Mouse (Mus musculus) MEL (cell line): ENCODE measurements around the gene Pdcl3. TPM values are rescaled to one million over a fixed set of nuclear protein-coding genes. Genes with fewer than 3 reads are reported as not detected.

ENCODE experiments used
- DNase-seq: peaks from one replicate; pipeline ENCODE4 v3.0.0; 2011; ENCODE audit warnings: low read depth, low spot score
- H3K27ac ChIP-seq: 2 replicates; pipeline ENCODE4 v1.5.1; 2012; ENCODE audit warnings: low read depth, mild to moderate bottlenecking, control low read depth, low read length, moderate library complexity; ENCODE audit not compliant: control insufficient read depth
- H3K27me3 ChIP-seq, 2 experiments: fragments of 150-350 bp in 1 of 2; sonication (generic) in 1 of 2; 2 replicates each; pipeline ENCODE4 v1.6.1; 2012; ENCODE audit warnings: low read length in 2 of 2, mild to moderate bottlenecking in 2 of 2, improper control_type of control experiment in 1 of 2, moderate library complexity in 1 of 2; ENCODE audit not compliant: insufficient read depth in 2 of 2, control insufficient read depth in 1 of 2
- H3K36me3 ChIP-seq, 2 experiments: 2 replicates each; pipeline ENCODE4 v1.6.1; 2012 to 2014; ENCODE audit warnings: low read length in 2 of 2, improper control_type of control experiment in 1 of 2, inconsistent platforms in 1 of 2, mild to moderate bottlenecking in 1 of 2; ENCODE audit not compliant: insufficient read depth in 2 of 2, control insufficient read depth in 1 of 2
- H3K4me1 ChIP-seq, 2 experiments: fragments of 150-350 bp in 1 of 2; sonication (generic) in 1 of 2; 2 replicates each; pipeline ENCODE4 v1.6.1; 2012; ENCODE audit warnings: low read length in 2 of 2, improper control_type of control experiment in 1 of 2, mild to moderate bottlenecking in 1 of 2; ENCODE audit not compliant: insufficient read depth in 2 of 2, control insufficient read depth in 1 of 2
- H3K4me3 ChIP-seq, 2 experiments: fragments of 150-350 bp in 1 of 2; sonication (generic) in 1 of 2; 2 replicates each; pipeline ENCODE4 v1.5.1; 2012; ENCODE audit warnings: low read depth in 2 of 2, low read length in 2 of 2, mild to moderate bottlenecking in 2 of 2, moderate library complexity in 2 of 2, control low read depth in 1 of 2, improper control_type of control experiment in 1 of 2; ENCODE audit not compliant: control insufficient read depth in 1 of 2, insufficient read depth in 1 of 2
- H3K79me2 ChIP-seq: 2 replicates; pipeline ENCODE4 v1.6.1; 2012; ENCODE audit warnings: mild to moderate bottlenecking, low read length, moderate library complexity; ENCODE audit not compliant: control insufficient read depth, poor library complexity, insufficient read depth
- H3K9ac ChIP-seq: 2 replicates; pipeline ENCODE4 v1.6.1; 2012; ENCODE audit warnings: low read depth, mild to moderate bottlenecking, control low read depth, low read length, moderate library complexity; ENCODE audit not compliant: control insufficient read depth, poor library complexity, severe bottlenecking
- H3K9me3 ChIP-seq: fragments of 150-350 bp; sonication (generic); replicated peaks from 2 replicates; pipeline ENCODE4 v1.6.1; 2012; ENCODE audit warnings: mild to moderate bottlenecking, low read length, improper control_type of control experiment, moderate library complexity; ENCODE audit not compliant: insufficient read depth
- CTCF ChIP-seq, 3 experiments: IDR thresholded peaks in 2 of 3; conservative IDR thresholded peaks in 1 of 3; 2 replicates each; pipeline ENCODE4 v1.5.1; 2011 to 2012; ENCODE audit warnings: low read length in 3 of 3, low read depth in 2 of 3, mild to moderate bottlenecking in 2 of 3, improper control_type of control experiment in 1 of 3, inconsistent platforms in 1 of 3, mixed read lengths in 1 of 3, moderate library complexity in 1 of 3; ENCODE audit not compliant: control insufficient read depth in 1 of 3, insufficient read depth in 1 of 3, poor library complexity in 1 of 3, severe bottlenecking in 1 of 3
- E2F4 ChIP-seq: IDR thresholded peaks from 2 replicates; pipeline ENCODE4 v1.6.1; 2011; ENCODE audit warnings: low read depth, low read length, improper control_type of control experiment, borderline replicate concordance
- ELF1 ChIP-seq: IDR thresholded peaks from 2 replicates; pipeline ENCODE4 v1.6.1; 2014; ENCODE audit warnings: low read depth, mild to moderate bottlenecking, inconsistent platforms, low read length, improper control_type of control experiment, moderate library complexity
- EP300 ChIP-seq, 2 experiments: IDR thresholded peaks; 2 replicates each; pipeline ENCODE4 v1.6.1; 2011; ENCODE audit warnings: improper control_type of control experiment in 2 of 2, low read length in 2 of 2, low read depth in 1 of 2, mild to moderate bottlenecking in 1 of 2
- GABPA ChIP-seq: IDR thresholded peaks from 2 replicates; pipeline ENCODE4 v1.6.1; 2012; ENCODE audit warnings: low read depth, mild to moderate bottlenecking, inconsistent platforms, low read length, improper control_type of control experiment, moderate library complexity
- HCFC1 ChIP-seq: IDR thresholded peaks from 2 replicates; pipeline ENCODE4 v1.6.1; 2012; ENCODE audit warnings: low read depth, mild to moderate bottlenecking, inconsistent platforms, low read length, improper control_type of control experiment, moderate library complexity
- JUND ChIP-seq: IDR thresholded peaks from 2 replicates; pipeline ENCODE4 v1.6.1; 2011; ENCODE audit warnings: low read depth, mild to moderate bottlenecking, improper control_type of control experiment, low read length
- MAFK ChIP-seq: IDR thresholded peaks from 2 replicates; pipeline ENCODE4 v1.6.1; 2011; ENCODE audit warnings: low read depth, mild to moderate bottlenecking, low read length, improper control_type of control experiment, borderline replicate concordance
- MAZ ChIP-seq: IDR thresholded peaks from 2 replicates; pipeline ENCODE4 v1.6.1; 2012; ENCODE audit warnings: low read depth, mild to moderate bottlenecking, inconsistent platforms, low read length, improper control_type of control experiment
- MYC ChIP-seq: IDR thresholded peaks from 2 replicates; pipeline ENCODE4 v1.6.1; 2011; ENCODE audit warnings: low read depth, mild to moderate bottlenecking, low read length, improper control_type of control experiment, moderate library complexity
- POLR2A ChIP-seq, 2 experiments: IDR thresholded peaks; 2 replicates each; pipeline ENCODE4 v1.6.1; 2011 to 2012; ENCODE audit warnings: low read length in 2 of 2, mild to moderate bottlenecking in 2 of 2, control low read depth in 1 of 2, improper control_type of control experiment in 1 of 2, low read depth in 1 of 2, moderate library complexity in 1 of 2; ENCODE audit not compliant: control insufficient read depth in 1 of 2, insufficient read depth in 1 of 2, poor library complexity in 1 of 2
- POLR2AphosphoS5 ChIP-seq: IDR thresholded peaks from 2 replicates; pipeline ENCODE4 v1.6.1; 2012; ENCODE audit warnings: low read depth, borderline replicate concordance, mild to moderate bottlenecking, inconsistent platforms, low read length, moderate library complexity, mixed read lengths
- RAD21 ChIP-seq: IDR thresholded peaks from 2 replicates; pipeline ENCODE4 v1.6.1; 2011; ENCODE audit warnings: mild to moderate bottlenecking, low read depth, low read length, improper control_type of control experiment
- RCOR1 ChIP-seq: IDR thresholded peaks from 2 replicates; pipeline ENCODE4 v1.6.1; 2012; ENCODE audit warnings: low read depth, mild to moderate bottlenecking, inconsistent platforms, low read length, improper control_type of control experiment
- SMC3 ChIP-seq: IDR thresholded peaks from 2 replicates; pipeline ENCODE4 v1.6.1; 2011; ENCODE audit warnings: low read depth, low read length, improper control_type of control experiment
- TAL1 ChIP-seq: IDR thresholded peaks from 2 replicates; pipeline ENCODE4 v1.6.1; 2012; ENCODE audit warnings: mild to moderate bottlenecking, inconsistent platforms, low read length, moderate library complexity, mixed read lengths
- TBP ChIP-seq: IDR thresholded peaks from 2 replicates; pipeline ENCODE4 v1.8.0; 2011; ENCODE audit warnings: low read depth, low read length, improper control_type of control experiment
- TCF12 ChIP-seq: IDR thresholded peaks from 2 replicates; pipeline ENCODE4 v1.6.1; 2014; ENCODE audit warnings: low read depth, mild to moderate bottlenecking, inconsistent platforms, low read length, improper control_type of control experiment, moderate library complexity
- USF1 ChIP-seq: IDR thresholded peaks from 2 replicates; pipeline ENCODE4 v1.6.1; 2014; ENCODE audit warnings: low read depth, mild to moderate bottlenecking, inconsistent platforms, low read length, improper control_type of control experiment, moderate library complexity
- USF2 ChIP-seq, 2 experiments: IDR thresholded peaks; 2 replicates each; pipeline ENCODE4 v1.6.1; 2011 to 2012; ENCODE audit warnings: improper control_type of control experiment in 2 of 2, low read length in 2 of 2, borderline replicate concordance in 1 of 2, inconsistent platforms in 1 of 2, low read depth in 1 of 2, mild to moderate bottlenecking in 1 of 2; ENCODE audit not compliant: insufficient read depth in 1 of 2
- ZC3H11A ChIP-seq: IDR thresholded peaks from 2 replicates; pipeline ENCODE4 v1.6.1; 2012; ENCODE audit warnings: low read depth, mild to moderate bottlenecking, inconsistent platforms, low read length, improper control_type of control experiment
- ZMIZ1 ChIP-seq: IDR thresholded peaks from 2 replicates; pipeline ENCODE4 v1.6.1; 2012; ENCODE audit warnings: low read depth, mild to moderate bottlenecking, inconsistent platforms, low read length, improper control_type of control experiment, moderate library complexity
- ZNF384 ChIP-seq: IDR thresholded peaks from 2 replicates; pipeline ENCODE4 v1.6.1; 2012; ENCODE audit warnings: low read depth, mild to moderate bottlenecking, inconsistent platforms, low read length, improper control_type of control experiment
- polyA plus RNA-seq, 2 experiments: library from polyadenylated mRNA; stranded (reverse) in 1 of 2; unstranded in 1 of 2; fragments of >175 nt in 1 of 2; fragments of >200 nt in 1 of 2; gene quantifications; 2 replicates each; pipeline versions ENCODE4 v1.2.1 to v1.2.4; 2012; ENCODE audit warnings: low replicate concordance in 2 of 2, low read depth in 1 of 2; ENCODE audit not compliant: insufficient read length in 2 of 2, insufficient read depth in 1 of 2, missing spikeins in 1 of 2
- total RNA-seq: library from RNA; depleted of rRNA; stranded (reverse); fragments of 300-350 nt; gene quantifications from 2 replicates; pipeline ENCODE4 v1.2.3, GENCODE M21; 2012; rRNA removed

The Pdcl3 gene
- total RNA-seq, result 44.0 and 52.5 TPM in 2 replicates
- polyA plus RNA-seq, result 100 to 1,000 TPM in 1 of 2 experiments, 10 to 100 TPM in 1; 71.5 to 236 TPM

- Histone ChIP-seq H3K27ac (no peak within 1 kb of the TSS), H3K9ac (no peak within 1 kb of the TSS), H3K27me3 (no peaks in the 10 kb centered on the region), H3K4me1 (peaks cover 3 to 8% of the 10 kb centered on the region in 2 experiments), H3K9me3 (no peaks in the 10 kb centered on the region), H3K36me3 (peaks cover 0 to 6% of the 10 kb centered on the region in 2 experiments; a peak in 2 of 4 replicates), H3K79me2 (no peaks in the 10 kb centered on the region; the same call in 1 of the 2 replicates), H3K4me3 (no peak within 1 kb of the TSS)
- DNase-seq, result no peak
- TF ChIP-seq MYC (no peak), EP300 (IDR thresholded peaks at IDR 0.05; ENCODE audit: low read depth in 1 of 2, low read length in 2 of 2) (no peak), RCOR1 (no peak), USF1 (no peak), TCF12 (no peak), RAD21 (no peak), GABPA (no peak), SMC3 (no peak), ZC3H11A (no peak), HCFC1 (no peak), USF2 (IDR thresholded peaks at IDR 0.05; ENCODE audit: borderline replicate concordance in 1 of 2, insufficient read depth in 1 of 2, low read depth in 1 of 2, low read length in 2 of 2) (no peak), TBP (no peak), TAL1 (no peak), E2F4 (no peak), JUND (no peak), ZMIZ1 (no peak), MAFK (no peak), ZNF384 (no peak), POLR2A (IDR thresholded peaks at IDR 0.05; ENCODE audit: control insufficient read depth in 1 of 2, insufficient read depth in 1 of 2, low read depth in 1 of 2, low read length in 2 of 2, poor library complexity in 1 of 2) (no peak), ELF1 (no peak)
These were observed at the start of gene Pdcl3 for GRCm38 (mm10) chr1:38985308-38985707. TSS of gene Pdcl3 (plus strand) at chr1:38985608.

- H3K27ac ChIP-seq, result no peak overlapping the region
- H3K36me3 ChIP-seq, result no peaks in the 10 kb centered on the region
- no peak overlapping the region for H3K4me3 ChIP-seq
- H3K9me3 ChIP-seq, result no peaks in the 10 kb centered on the region
- H3K79me2 ChIP-seq, result no peaks in the 10 kb centered on the region
- no peak overlapping the region for H3K9ac ChIP-seq
- peak; percentile 61 for TF ChIP-seq ZC3H11A
- peak; percentile 78 to 87 (median 87) for TF ChIP-seq CTCF (IDR thresholded peaks at IDR 0.05 in 2 of 3, conservative IDR thresholded peaks at IDR 0.05 in 1 of 3; ENCODE audit: control insufficient read depth in 1 of 3, insufficient read depth in 1 of 3, low read depth in 2 of 3, low read length in 3 of 3, poor library complexity in 1 of 3, severe bottlenecking in 1 of 3)
- no peak for TF ChIP-seq JUND
- TF ChIP-seq SMC3, result peak; percentile 88
- peak; percentile 60 for TF ChIP-seq RAD21
- no peak for TF ChIP-seq HCFC1
- TF ChIP-seq MAFK, result peak; percentile 56; the same call in 1 of the 2 replicates
- no peak for TF ChIP-seq POLR2AphosphoS5
- TF ChIP-seq MAZ, result no peak
- H3K4me1 ChIP-seq, result peaks cover 5% of the 10 kb centered on the region in 2 experiments; a peak in 3 of 4 replicates
- H3K27me3 ChIP-seq, result peaks cover 0 to 2% of the 10 kb centered on the region in 2 experiments; a peak in 1 of 4 replicates
- DNase-seq, result peak; percentile 71
These were observed 48.6 kb upstream of the Pdcl3 start for GRCm38 (mm10) chr1:38936780-38937179.
